Comparison of ENCODE assay signal across 17 mouse cellular contexts in the genomic region with DNA sequence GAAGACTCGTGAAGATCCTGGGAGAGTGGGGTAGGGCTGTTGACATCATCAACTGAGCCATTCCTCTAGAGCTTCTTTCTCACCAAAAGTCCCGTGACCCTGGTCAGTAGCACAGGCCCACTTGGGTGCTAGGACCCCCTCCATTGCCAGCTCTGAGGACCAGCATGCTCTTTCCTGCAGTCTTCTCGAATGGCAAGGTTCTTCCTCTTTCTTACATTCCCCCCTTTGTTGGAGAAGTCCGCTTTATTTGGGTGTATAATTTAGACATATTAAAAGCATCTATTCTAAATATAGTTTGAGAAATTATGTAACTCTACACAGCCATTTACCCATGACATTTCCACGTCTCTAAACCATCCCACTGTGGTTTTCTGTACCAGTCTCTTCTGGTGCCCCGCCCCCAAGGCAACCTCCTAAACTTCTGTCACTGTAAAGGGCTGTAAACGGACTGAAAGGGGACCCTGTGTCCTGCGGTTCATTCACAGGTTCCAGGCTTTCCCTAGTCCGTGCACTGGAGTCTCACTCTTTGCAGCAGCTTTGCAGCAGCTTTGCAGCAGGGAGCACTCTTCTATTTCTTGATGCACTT. TPM values are rescaled to one million over a fixed set of nuclear protein-coding genes. Genes with fewer than 3 reads are reported as not detected.
"Had no signal": no experiment of that assay in that cellular context is flagged by ENCODE, and none has a peak within 500 bp of the region (broad histone marks: within the 10 kb centered on the region; RNA-seq: fewer than 3 reads in every experiment).

No protein-coding gene starts in this region.

- ATAC-seq: liver, postnatal 0 days; lung, postnatal 0 days; midbrain, embryonic 16.5 days had no signal

- DNase-seq: liver, postnatal 0 days; lung, adult 2 months; lung, postnatal 14 days; lung, postnatal 36 days; midbrain, embryonic 14.5 days; retina, postnatal 1 day; right cerebral cortex, adult 18-20 months; right cerebral cortex, postnatal 25 days; right cerebral cortex, postnatal 4 days; spleen, adult 18-20 months; thymus, adult 18-20 months; thymus, postnatal 14 days; thymus, postnatal 36 days had no signal

RNA-seq across cellular contexts. Expression of gene Cyp26b1, which starts 43.8 kb away (rescaled TPM):
- total RNA-seq: megakaryocyte, adult 5-6 weeks; megakaryocyte-erythroid progenitor cell, adult 5-6 weeks had no signal
